Mouse (Mus musculus): ENCODE measurements at regions not wholly inside any gene's neighbourhood (a gene's known extent, or its start where the extent isn't known, plus 50 kb on each side); places are given as distances from the start of the nearest gene placed in this dataset.
"Not testable (repeated sequence)": the region's sequence is repeated elsewhere in the genome, so short reads cannot be mapped to it uniquely, and the experiment has no call there.

DNA sequence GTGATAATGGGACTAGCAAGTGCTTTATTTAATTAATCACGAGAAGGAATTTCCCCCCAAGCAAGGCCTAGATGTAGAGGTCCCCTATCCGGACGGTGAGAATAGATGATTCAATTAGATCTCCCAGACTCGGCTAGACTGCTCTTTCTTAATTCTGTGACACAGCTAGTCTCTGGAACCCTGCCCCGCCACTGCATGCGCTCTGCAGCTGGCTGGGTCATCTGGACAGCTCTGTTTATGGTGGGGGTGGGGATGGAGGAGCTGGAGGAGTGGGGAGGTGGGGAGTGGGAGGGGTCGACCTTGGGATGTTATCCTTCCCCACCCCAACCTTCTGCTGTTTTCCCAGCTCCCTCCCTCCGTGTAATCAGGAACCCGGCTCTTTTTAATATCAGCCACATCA, 147.5 kb upstream of the Sfswap start:
- no peak for DNase-seq (ENCODE audit: low read depth, low spot score)

- DNase-seq (ENCODE audit: low read depth, low spot score) = no peak
These were observed 146.1 kb upstream of the Sfswap start for GRCm38 (mm10) chr5:129354877-129355276.

DNA sequence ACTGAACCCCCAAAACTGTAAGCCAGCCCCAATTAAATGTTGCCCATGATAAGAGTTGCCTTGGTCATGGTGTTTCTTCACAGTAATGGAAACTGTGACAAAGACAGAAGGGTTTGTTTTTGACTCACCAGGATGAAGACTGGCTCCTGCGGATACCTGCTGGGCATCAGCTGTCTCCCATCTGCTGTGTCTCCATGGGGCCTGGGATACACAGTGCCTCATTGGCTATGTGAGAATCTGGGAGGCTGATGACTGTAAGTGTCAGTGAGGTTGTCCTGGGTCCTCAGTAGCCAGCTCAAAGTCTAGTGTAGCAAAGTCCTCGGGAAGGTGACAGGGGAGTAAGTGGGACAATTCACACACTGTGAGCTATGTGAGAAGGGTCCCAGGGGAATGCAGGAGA, 139.5 kb upstream of the Sfswap start:
- DNase-seq (ENCODE audit: low read depth, low spot score) = no peak

GRCm38 (mm10) chr5:129363189-129363588, 137.8 kb upstream of the Sfswap start:
- DNase-seq (ENCODE audit: low read depth, low spot score) = no peak

DNA sequence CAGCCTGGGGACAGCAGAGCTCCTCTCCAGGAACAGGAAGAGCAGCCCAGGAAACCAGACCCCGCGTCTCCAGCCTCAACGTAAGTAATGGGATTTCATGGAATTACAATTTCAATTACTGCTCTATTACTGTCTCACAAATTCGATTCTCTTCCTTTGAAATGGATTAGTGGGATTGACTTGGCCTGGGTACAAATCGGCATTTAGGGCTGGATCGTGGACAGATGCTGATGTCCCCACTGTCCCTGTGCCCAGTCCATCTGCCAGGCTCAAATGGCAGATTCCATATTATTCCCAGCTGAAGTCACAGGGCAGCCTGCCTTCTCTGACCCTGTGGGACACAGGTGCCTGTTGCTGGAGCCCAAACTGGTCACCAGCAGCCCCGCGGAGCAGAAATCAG, 136.0 kb upstream of the Sfswap start:
- peak; percentile 26 for DNase-seq (ENCODE audit: low read depth, low spot score)

GRCm38 (mm10) chr5:129367266-129367665, 133.8 kb upstream of the Sfswap start:
- no peak for DNase-seq (ENCODE audit: low read depth, low spot score)

DNA sequence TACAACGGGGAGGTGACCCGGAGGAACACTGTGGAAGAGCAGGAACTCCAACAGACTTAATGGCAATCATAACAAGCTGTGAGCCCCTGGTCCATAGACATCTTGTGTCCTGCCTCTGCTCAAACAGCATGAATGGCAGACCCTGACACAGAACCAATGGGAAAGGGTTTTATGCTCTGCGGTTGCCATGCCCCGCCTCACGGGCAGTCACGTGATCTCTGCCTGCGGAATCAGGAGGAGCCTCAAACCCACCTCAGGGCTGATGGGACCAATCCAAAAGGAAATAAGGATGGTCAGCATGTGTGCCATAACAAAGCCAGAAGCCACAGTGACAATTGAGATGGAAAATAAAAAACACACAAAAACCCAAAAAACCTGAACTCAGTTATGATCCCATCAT, 120.2 kb upstream of the Sfswap start:
- no peak for DNase-seq (ENCODE audit: low read depth, low spot score)

- DNase-seq (ENCODE audit: low read depth, low spot score) = no peak
These were observed 116.0 kb upstream of the Sfswap start for GRCm38 (mm10) chr5:129384976-129385375.

GRCm38 (mm10) chr5:129385965-129386643, 114.9 kb upstream of the Sfswap start:
- DNase-seq (ENCODE audit: low read depth, low spot score) = not testable (repeated sequence)

- not testable (repeated sequence) for DNase-seq (ENCODE audit: low read depth, low spot score)
These were observed 114.3 kb upstream of the Sfswap start for GRCm38 (mm10) chr5:129386671-129387070.

- no peak for DNase-seq (ENCODE audit: low read depth, low spot score)
These were observed 113.7 kb upstream of the Sfswap start for GRCm38 (mm10) chr5:129387301-129387700.

DNA sequence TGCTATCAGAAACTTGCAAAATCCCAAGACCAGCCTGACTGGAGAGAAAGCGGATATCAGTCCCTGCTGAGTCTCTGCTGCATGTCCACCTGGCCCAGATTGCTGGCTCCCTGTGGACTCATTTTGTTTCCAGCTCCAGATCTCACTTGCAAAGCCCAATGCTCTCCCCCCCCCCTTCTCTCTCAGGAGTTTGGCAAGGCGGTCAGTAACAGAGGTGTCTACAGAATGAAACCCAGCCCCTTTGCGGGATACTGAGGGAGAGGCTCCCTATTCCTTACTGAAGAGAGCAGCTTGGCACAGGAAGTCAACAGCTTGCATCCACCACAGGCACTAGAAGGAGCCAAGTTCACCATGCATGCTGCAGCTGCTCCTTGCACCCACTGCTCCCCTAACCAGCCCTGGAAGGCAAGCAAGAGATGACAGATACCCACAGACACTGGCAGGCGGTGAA, 110.1 kb upstream of the Sfswap start:
- DNase-seq (ENCODE audit: low read depth, low spot score) = no peak

DNA sequence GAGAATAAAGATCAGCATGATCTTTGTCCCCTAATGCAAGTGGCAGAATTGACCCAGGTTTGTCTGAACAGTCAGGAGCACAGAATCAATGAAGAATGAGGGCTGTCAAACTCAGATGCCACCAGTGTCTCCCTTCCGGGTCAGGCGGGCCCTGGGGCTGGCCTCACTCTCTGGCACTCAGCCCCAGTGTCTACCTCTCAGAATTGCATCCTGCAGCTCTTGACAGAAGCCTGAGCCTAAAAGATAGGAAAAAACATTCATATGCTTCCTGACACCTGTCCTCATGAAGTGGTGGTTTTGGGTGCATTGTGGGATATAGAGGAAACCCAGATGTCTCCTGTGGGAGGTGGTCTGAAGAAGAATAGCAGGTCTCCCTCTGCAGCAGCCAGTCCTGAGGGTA, 107.9 kb upstream of the Sfswap start:
- DNase-seq (ENCODE audit: low read depth, low spot score) = no peak

DNA sequence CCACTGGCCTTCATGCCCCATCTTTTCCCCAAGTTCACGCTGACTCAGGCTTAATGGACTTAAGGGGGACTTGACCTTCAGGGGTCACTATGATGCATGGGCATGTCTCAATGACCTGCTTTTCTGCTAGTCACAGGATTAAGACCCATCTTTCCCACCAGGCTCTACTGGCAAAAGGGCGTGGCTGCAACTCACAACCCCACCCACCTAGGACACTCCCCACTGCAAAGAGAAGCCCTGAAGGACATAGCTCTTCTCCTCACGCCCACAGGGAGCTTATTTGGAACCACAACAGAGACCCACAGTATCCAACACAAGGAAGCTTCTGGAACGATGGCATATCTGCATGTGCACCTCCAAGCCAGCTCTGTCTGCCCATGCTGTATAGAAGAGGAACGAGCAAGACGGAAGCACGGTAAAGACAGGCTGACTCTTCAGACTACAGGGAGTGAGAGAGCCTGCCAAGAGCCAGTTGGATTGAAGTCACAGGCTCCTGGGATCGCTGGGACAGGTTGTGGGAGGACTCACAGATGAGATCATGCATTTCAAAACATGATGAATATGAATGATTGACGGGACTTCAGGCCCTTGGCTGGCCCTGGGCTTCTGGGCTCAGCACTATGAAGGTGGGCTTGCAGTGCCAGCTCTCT, 107.3 kb upstream of the Sfswap start:
- DNase-seq (ENCODE audit: low read depth, low spot score) = no peak

DNA sequence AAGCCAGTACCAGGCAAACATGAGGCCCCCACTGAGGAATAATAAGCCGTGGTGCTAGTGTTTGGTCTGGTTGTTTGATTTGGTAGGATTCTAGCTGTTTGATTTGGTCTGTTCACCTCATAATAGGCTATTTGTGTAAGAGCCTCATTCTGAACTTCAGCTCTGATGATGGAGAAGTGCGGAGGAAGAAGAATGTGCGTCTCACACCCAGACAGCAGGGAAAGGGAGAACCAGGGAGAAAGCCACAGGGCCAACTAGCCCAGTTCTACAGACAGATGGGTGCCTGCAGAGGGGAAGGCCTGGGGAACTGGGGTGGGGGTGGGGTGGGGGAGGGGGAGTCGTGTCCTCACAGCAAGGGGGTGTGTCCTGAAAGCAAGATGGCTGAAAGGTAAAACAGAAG, 106.6 kb upstream of the Sfswap start:
- DNase-seq (ENCODE audit: low read depth, low spot score) = no peak

DNA sequence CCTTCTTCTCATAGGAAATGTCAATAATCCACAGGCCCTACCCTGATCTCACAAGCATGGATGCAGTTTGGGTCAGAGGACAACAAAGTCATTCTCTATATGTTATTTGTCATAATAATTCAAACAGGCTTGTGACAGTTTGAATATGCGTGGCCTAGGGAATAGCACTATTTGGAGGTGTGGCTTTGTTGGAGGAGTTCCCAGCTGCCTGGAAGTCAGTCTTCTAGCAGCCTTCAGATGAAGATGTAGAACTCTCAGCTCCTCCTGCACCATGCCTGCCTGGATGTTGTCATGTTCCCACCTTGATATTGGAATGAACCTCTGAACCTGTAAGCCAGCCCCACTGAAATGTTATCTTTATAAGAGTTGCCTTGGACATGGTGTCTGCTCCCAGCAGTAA, 103.7 kb upstream of the Sfswap start:
- no peak for DNase-seq (ENCODE audit: low read depth, low spot score)

GRCm38 (mm10) chr5:129406259-129406658, 94.8 kb upstream of the Sfswap start:
- no peak for DNase-seq (ENCODE audit: low read depth, low spot score)

- DNase-seq (ENCODE audit: low read depth, low spot score) = no peak
These were observed 91.5 kb upstream of the Sfswap start for GRCm38 (mm10) chr5:129409440-129410004.

GRCm38 (mm10) chr5:129412161-129412560, 88.9 kb upstream of the Sfswap start:
- no peak for DNase-seq (ENCODE audit: low read depth, low spot score)

DNA sequence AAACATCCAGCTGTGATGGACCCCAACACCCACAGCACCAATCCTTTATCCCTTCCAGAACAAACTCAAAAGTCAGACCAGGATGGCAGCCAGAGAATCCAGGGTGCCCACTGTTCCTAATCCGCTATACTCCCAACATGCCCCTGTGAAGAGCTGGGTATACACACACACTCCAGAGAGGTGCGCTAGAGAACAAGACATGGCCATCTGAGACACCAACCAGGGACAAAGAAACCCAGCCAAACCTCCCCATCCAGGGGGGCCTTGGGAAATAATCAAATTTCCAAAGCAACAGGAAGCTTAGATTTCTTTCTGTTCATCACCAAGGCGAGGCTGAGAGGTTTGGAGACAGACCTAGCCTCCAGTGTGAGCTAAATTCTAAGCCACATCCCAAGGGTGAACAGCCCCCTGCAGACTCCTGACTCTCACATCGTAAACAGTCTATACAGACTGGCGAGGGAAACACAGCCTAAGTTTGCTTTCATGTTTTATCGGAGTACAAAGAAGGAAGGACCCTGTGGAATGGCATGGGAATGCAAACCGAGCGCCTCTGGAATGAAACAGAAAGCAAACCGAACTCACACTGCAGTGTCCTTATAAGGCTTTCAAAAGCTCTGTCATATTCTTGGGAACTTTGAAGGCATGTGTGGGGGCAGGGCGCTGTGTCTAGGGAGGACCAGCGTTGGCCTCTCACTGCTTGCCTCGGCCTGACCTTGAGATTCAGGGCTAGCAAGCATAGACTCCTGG, 85.9 kb upstream of the Sfswap start:
- no peak for DNase-seq (ENCODE audit: low read depth, low spot score)

DNA sequence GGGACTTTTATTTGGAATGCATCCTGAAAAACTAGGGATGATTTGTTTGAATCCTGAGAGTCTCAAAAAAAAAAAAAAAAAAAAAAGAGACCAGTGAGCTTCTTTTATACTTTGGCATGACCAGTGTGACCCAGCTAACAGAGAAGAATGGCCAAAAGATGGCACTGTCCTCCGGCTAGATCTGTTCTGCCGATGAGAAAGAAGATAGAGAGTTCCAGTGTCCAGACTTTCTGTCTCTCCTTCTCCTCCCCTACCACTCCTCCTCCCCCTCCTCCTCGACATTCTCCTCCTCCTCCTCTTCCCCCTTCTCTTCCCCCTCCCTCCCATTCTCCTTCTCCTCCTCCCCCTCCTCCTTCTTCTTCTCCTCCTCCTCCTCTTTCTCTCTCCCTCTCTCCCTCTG, 84.6 kb upstream of the Sfswap start:
- no peak for DNase-seq (ENCODE audit: low read depth, low spot score)

DNA sequence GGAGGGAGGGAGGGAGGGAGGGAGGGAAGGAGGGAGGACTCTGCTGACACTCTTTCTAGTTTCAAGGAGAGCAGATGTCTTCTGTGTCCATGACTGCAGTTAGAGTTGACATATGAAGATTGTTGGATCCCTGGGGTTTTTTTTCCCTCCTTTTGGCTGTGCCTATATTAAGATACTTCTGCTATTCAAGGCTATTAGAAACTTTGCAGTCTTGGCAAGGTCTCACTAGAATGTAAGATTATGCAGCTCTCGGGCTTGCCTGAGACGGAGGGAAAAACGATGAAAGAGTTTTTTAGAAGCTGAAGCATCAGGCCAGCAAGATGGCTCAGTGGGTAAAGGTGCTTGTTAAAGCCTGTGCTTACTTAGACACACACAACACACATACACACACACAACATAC, 83.5 kb upstream of the Sfswap start:
- no peak for DNase-seq (ENCODE audit: low read depth, low spot score)
